ENCODE assay signal across 24 mouse cellular contexts in the genomic region with DNA sequence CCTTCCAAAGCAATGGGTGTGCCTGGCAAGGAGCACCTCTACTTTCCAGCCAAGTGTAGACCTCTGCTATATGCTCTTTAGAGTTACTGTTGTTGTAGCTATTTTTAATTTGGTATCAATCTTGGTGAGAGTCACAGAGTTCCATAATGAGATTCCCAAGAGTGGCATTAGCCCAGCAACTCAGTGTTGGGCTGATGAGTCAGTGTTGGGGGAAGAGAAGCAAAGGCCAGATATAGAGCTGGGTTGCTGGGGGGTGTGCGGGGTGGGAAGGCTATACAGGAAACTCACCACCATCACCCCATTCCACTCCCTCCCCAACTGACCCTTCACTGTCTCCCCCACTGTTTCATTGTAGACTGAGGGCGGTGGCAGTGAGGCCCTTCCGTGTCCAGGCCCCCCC. TPM values are rescaled to one million over a fixed set of nuclear protein-coding genes. Genes with fewer than 3 reads are reported as not detected.
A peak's percentile ranks its signal among the peaks of the same experiment; 100 is the strongest.
DNase-seq lines count a peak whose midpoint lies in the region; ATAC-seq lines count a peak whose summit lies in the region.
"Had no signal": no experiment of that assay in that cellular context is flagged by ENCODE, and none has a peak within 500 bp of the region (broad histone marks: within the 10 kb centered on the region; RNA-seq: fewer than 3 reads in every experiment).

No protein-coding gene starts in this region.

- 0 out of 2 replicates have a peak overlapping the region, but pooled peaks have one; percentile 7 for H3K4me2 ChIP-seq in heart, embryonic 16.5 days (ENCODE audit: low read depth, low read length)
- H3K4me2 ChIP-seq: forebrain, embryonic 12.5 days; intestine, embryonic 15.5 days; liver, embryonic 13.5 days; midbrain, embryonic 13.5 days had no signal

- H3K9me3 ChIP-seq in heart, embryonic 16.5 days (replicated peaks; ENCODE audit: control insufficient read depth, low read length) = no peaks in the 10 kb centered on the region
- H3K9me3 ChIP-seq: embryonic facial prominence, embryonic 10.5 days; forebrain, embryonic 12.5 days; G1E; hindbrain, embryonic 10.5 days; intestine, embryonic 15.5 days; liver, embryonic 13.5 days; midbrain, embryonic 13.5 days had no signal

- peaks cover 50% of the 10 kb centered on the region for H3K36me3 ChIP-seq in heart, embryonic 16.5 days (ENCODE audit: control insufficient read depth, insufficient read depth)

- no peaks in the 10 kb centered on the region for H3K27me3 ChIP-seq in heart, embryonic 16.5 days (ENCODE audit: control insufficient read depth, insufficient read depth, low read length)
- H3K27me3 ChIP-seq: forebrain, embryonic 12.5 days; intestine, embryonic 15.5 days; liver, embryonic 13.5 days; midbrain, embryonic 13.5 days had no signal

- 60% methylated on average over 3 of the region's 3 CpGs for WGBS in heart, embryonic 16.5 days

- DNase-seq in frontal cortex, postnatal 10 days (ENCODE audit: low spot score in 2 of 2) = no peak
- no peak for DNase-seq in heart, adult 11 months
- peak; percentile 37 for DNase-seq in right cerebral cortex, adult 18-20 months
- no peak for DNase-seq in right cerebral cortex, postnatal 25 days
- DNase-seq in natural killer cell, adult 2 months (ENCODE audit: low spot score in 2 of 2) = no peak
- DNase-seq: adrenal gland, postnatal 10 days; cerebellum, adult 9-11 months; gastrocnemius, postnatal 25 days; heart, adult 2 months; kidney, adult 8-10 months; kidney, postnatal 25 days; liver, embryonic 13.5 days; lung, adult 2 months; lung, postnatal 14 days; thymus, postnatal 14 days had no signal

- H3K9ac ChIP-seq in heart, embryonic 16.5 days (ENCODE audit: low read length) = no peak overlapping the region
- H3K9ac ChIP-seq: forebrain, embryonic 12.5 days; intestine, embryonic 15.5 days; liver, embryonic 13.5 days; midbrain, embryonic 13.5 days had no signal

- ATAC-seq in frontal cortex, adult (ENCODE audit: low TSS enrichment) = peak; percentile 44; the same call in 1 of the 2 replicates
- ATAC-seq in heart, embryonic 16.5 days (replicated peaks; ENCODE audit: extremely low read depth, insufficient read depth, low FRiP score) = no peak; the same call in 1 of the 2 replicates
- ATAC-seq: hindbrain, embryonic 16.5 days; intestine, embryonic 15.5 days; midbrain, embryonic 13.5 days had no signal

- peak overlapping the region; percentile 77 for H3K27ac ChIP-seq in heart, embryonic 16.5 days (ENCODE audit: low read length)
- H3K27ac ChIP-seq: embryonic facial prominence, embryonic 10.5 days; forebrain, embryonic 12.5 days; heart, adult 2 months; hindbrain, embryonic 10.5 days; intestine, embryonic 15.5 days; liver, embryonic 13.5 days; midbrain, embryonic 13.5 days had no signal

- H3K4me1 ChIP-seq in heart, embryonic 16.5 days (ENCODE audit: control insufficient read depth, insufficient read depth, low read length) = peaks cover 45% of the 10 kb centered on the region
- H3K4me1 ChIP-seq: embryonic facial prominence, embryonic 10.5 days; forebrain, embryonic 12.5 days; hindbrain, embryonic 10.5 days; intestine, embryonic 15.5 days; liver, embryonic 13.5 days; midbrain, embryonic 13.5 days had no signal

- H3K4me3 ChIP-seq in heart, embryonic 16.5 days (ENCODE audit: low read length) = no peak overlapping the region
- H3K4me3 ChIP-seq: embryonic facial prominence, embryonic 10.5 days; forebrain, embryonic 12.5 days; heart, adult 2 months; hindbrain, embryonic 10.5 days; intestine, embryonic 15.5 days; liver, embryonic 13.5 days; midbrain, embryonic 13.5 days had no signal

RNA-seq across cellular contexts. Expression of gene Smarcc1, which starts 36.4 kb away (rescaled TPM):
- polyA plus RNA-seq in heart, embryonic 16.5 days (2015; fragmentation: Nextera tagmentation; extraction: Ambion mirVana) = 56.7 and 60.5 TPM in 2 replicates

RNA-seq across cellular contexts. Expression of gene Dhx30, which starts 36.6 kb away (rescaled TPM):
- polyA plus RNA-seq in heart, embryonic 16.5 days (2015; fragmentation: Nextera tagmentation; extraction: Ambion mirVana) = 96.2 and 101 TPM in 2 replicates
